Mouse (Mus musculus) erythroblast, embryonic 14.5 days (primary cell): ENCODE data around the gene Erc2.

ENCODE experiments used
- GATA1 ChIP-seq: IDR thresholded peaks from 2 replicates; pipeline ENCODE4 v1.6.1; 2012; ENCODE audit warnings: low read length, inconsistent platforms, mixed read lengths
- TAL1 ChIP-seq: IDR thresholded peaks from 3 replicates; pipeline ENCODE4 v1.6.1; 2012; ENCODE audit warnings: low read length, inconsistent platforms, mixed read lengths

- TF ChIP-seq GATA1 (no peak), TAL1 (no peak)
These were observed 186.4 kb downstream of the Erc2 start for GRCm38 (mm10) chr14:27808523-27809114.
